Mouse (Mus musculus) left cerebral cortex, adult 8-10 months (tissue): ENCODE data around the gene Kcnk15. TPM values are rescaled to one million over a fixed set of nuclear protein-coding genes. Genes with fewer than 3 reads are reported as not detected.

Experiments used
- total RNA-seq, 4 experiments: library from RNA; stranded (reverse); gene quantifications; 2 replicates each; pipeline ENCODE4 v1.2.4; 2022

Gene Kcnk15
- total RNA-seq, 4 experiments from 2014 or later: 0.19 to 0.27 (median 0.25) TPM

Other genes with a start within 250 kb of the Kcnk15 start
- gene Serinc3, start 208.5 kb upstream of the Kcnk15 start, total RNA-seq: 100 to 1,000 TPM; 225 to 241 (median 233) TPM
- 100 to 1,000 TPM; 112 to 128 (median 121) TPM for gene Pkig, start 195.3 kb upstream of the Kcnk15 start, total RNA-seq
- 1 to 10 TPM; 1.4 to 2.0 (median 1.5) TPM for gene Ada, start 103.4 kb upstream of the Kcnk15 start, total RNA-seq
- gene Ccn5, start 32.8 kb upstream of the Kcnk15 start, total RNA-seq: under 1 TPM in 1 of 4 experiments, not detected in 3; 0.18 TPM
- 10 to 100 TPM; 64.3 to 72.1 (median 69.3) TPM for gene Rims4, start 65.0 kb downstream of the Kcnk15 start, total RNA-seq
- 100 to 1,000 TPM; 427 to 461 (median 444) TPM for gene Ywhab, start 141.3 kb downstream of the Kcnk15 start, total RNA-seq
- 1 to 10 TPM in 1 of 4 experiments, under 1 TPM in 3; 0.75 to 1.9 (median 0.95) TPM for gene Pabpc1l, start 171.8 kb downstream of the Kcnk15 start, total RNA-seq
- 10 to 100 TPM; 31.7 to 37.5 (median 34.1) TPM for gene Stk4, start 216.7 kb downstream of the Kcnk15 start, total RNA-seq
- gene Tomm34, start 217.5 kb downstream of the Kcnk15 start, total RNA-seq: 10 to 100 TPM; 76.6 to 84.5 (median 81.5) TPM